Mouse (Mus musculus) embryonic stem cell, embryonic (primary cell): ENCODE data around the gene Ushbp1.

Source experiments
- CTCF ChIA-PET, 4 experiments: fragments of 300-600 bp in 2 of 4; fragments of 350-600 bp in 2 of 4; sonication (Branson Sonifier 250); formaldehyde crosslinking; loops; one replicate each; lab custom pipeline; 2022; ENCODE audit warnings: inconsistent platforms in 2 of 4; lab: Charles Lee
- POLR2A ChIA-PET, 4 experiments: fragments of 300-600 bp in 2 of 4; fragments of 350-600 bp in 2 of 4; sonication (Branson Sonifier 250); formaldehyde crosslinking; loops; one replicate each; lab custom pipeline; 2022; ENCODE audit warnings: antibody characterized with exemption in 4 of 4, inconsistent platforms in 1 of 4; lab: Charles Lee

The Ushbp1 gene

GRCm38 (mm10) chr8:71402446-71402964 is 6.9 kb upstream of the Ushbp1 start:
- ChIA-PET POLR2A (interaction anchor here in 3 of 4 experiments (0.6 to 7.9 kb wide), 11 partner anchors 10 to 133 kb away, joined by 3 to 96 read pairs (median 4); partner anchors contain the start of genes Ocel1 (in 1 of the 3) and Use1 (in 1 of the 3)), CTCF (interaction anchor here in 3 of 4 experiments (0.6 to 1.7 kb wide), 4 partner anchors 24 to 758 kb away, joined by 3 to 5 read pairs (median 4); partner anchors contain the start of gene Ocel1 (in 1 of the 3))

DNA sequence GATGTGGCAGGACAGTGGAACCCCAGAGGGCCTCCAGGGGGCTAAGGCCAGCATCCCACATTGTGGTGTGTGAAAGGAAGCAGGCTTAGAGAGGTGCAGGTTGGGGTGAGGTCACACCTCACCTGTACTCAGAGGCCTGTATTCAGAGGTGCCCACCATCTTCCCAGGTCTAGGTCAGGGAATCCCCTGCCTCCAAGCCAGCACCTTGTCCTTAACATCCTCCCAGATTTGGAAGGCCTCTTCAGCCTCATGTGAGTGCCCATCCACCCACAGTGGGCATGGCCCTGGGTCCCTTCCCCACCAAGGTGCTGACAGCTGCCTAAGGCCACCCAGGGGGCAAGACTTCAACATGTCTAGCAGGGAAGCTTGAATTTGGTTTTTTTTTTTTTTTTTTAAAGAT is 5.9 kb upstream of the Ushbp1 start:
- CTCF ChIA-PET: no interaction called here
- POLR2A ChIA-PET: interaction anchor here in 2 of 4 experiments (5.2 to 7.9 kb wide), 2 partner anchors 12 to 13 kb away, joined by 69 to 96 read pairs; no protein-coding TSS in a partner anchor

- ChIA-PET CTCF (no interaction called here), POLR2A (interaction anchor here in 3 of 4 experiments (0.5 to 2.2 kb wide), 5 partner anchors 13 to 117 kb away, joined by 3 to 8 read pairs (median 3); no protein-coding TSS in a partner anchor)
These were observed 5.2 kb upstream of the Ushbp1 start for GRCm38 (mm10) chr8:71400826-71401225.

- ChIA-PET POLR2A (interaction anchor here in 3 of 4 experiments (0.6 to 5.6 kb wide), 21 partner anchors 8 to 757 kb away, joined by 3 to 45 read pairs (median 7); partner anchors contain the start of genes Ankle1 (in 3 of the 3), Arrdc2 (in 1 of the 3), Map1s (in 1 of the 3) and Nr2f6 (in 1 of the 3)), CTCF (interaction anchor here in 3 of 4 experiments (0.8 to 2.8 kb wide), 4 partner anchors 8 to 13 kb away, joined by 3 to 20 read pairs (median 3); no protein-coding TSS in a partner anchor)
These were observed 2.1 kb upstream of the Ushbp1 start for GRCm38 (mm10) chr8:71397701-71398100.

DNA sequence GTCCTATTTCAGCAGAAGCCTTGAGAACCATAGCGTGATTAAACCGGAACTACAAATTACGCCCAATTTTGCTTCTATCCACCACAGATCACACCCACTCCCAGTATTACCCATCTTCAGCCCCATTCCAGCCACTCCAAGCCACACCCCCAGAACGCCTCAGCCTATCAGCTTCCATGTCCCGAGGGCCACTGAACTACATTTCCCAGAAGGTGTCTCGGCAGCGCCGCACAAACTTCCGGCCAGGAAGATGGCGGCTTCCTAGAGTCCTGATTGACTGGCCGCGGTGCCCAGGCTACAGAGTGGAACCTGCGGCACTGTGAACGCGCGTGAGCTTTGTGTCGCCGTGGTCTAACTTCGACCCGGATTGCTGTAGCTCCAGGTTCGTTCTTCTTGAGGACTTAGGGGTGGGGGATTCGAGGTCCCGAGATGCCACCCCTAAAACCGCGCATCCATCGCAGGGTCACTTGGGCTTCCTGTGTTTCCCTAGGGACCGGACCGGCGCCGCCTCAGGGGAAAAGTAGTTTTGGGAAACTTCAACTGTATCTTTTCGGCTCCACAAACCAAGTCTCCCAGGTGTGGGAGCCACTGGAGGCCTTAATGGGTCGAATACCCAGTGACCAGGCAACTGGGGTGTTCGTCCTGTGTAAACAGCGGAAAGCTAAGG is 1.2 kb upstream of the Ushbp1 start, which contains the start of gene Babam1:
Gene Babam1, plus strand, starts transcription at position 223 of the 667 bp plus-strand sequence.
- POLR2A ChIA-PET: interaction anchor here in 3 of 4 experiments (0.7 to 5.6 kb wide), 31 partner anchors 8 to 756 kb away, joined by 3 to 45 read pairs (median 4); partner anchors contain the start of genes Ankle1 (in 3 of the 3), Rpl18a (in 2 of the 3), Arrdc2 (in 1 of the 3) and Colgalt1 (in 1 of the 3)
- CTCF ChIA-PET: interaction anchor here in 3 of 4 experiments (0.6 to 2.8 kb wide), 12 partner anchors 9 to 499 kb away, joined by 3 to 20 read pairs (median 3); partner anchors contain the start of genes Ankle1 (in 2 of the 3) and Nr2f6 (in 2 of the 3)

- CTCF ChIA-PET: interaction anchor here in 2 of 4 experiments (1.5 kb wide), 2 partner anchors 9 to 10 kb away, joined by 3 to 9 read pairs; no protein-coding TSS in a partner anchor
- POLR2A ChIA-PET: interaction anchor here in 3 of 4 experiments (1.0 to 11.9 kb wide), 8 partner anchors 9 to 603 kb away, joined by 3 to 96 read pairs (median 4); partner anchors contain the start of genes Ankle1 (in 3 of the 3), Haus8 (in 1 of the 3) and Myo9b (in 1 of the 3)
These were observed 531 bp downstream of the Ushbp1 start for GRCm38 (mm10) chr8:71395071-71395470.

- ChIA-PET CTCF (interaction anchor here in 2 of 4 experiments (1.5 kb wide), 2 partner anchors 9 kb away, joined by 3 to 9 read pairs; no protein-coding TSS in a partner anchor), POLR2A (interaction anchor here in 3 of 4 experiments (1.0 to 11.9 kb wide), 9 partner anchors 9 to 602 kb away, joined by 3 to 96 read pairs (median 3); partner anchors contain the start of genes Ankle1 (in 3 of the 3), Haus8 (in 1 of the 3) and Myo9b (in 1 of the 3))
These were observed 1.1 kb downstream of the Ushbp1 start for GRCm38 (mm10) chr8:71394481-71394880.

DNA sequence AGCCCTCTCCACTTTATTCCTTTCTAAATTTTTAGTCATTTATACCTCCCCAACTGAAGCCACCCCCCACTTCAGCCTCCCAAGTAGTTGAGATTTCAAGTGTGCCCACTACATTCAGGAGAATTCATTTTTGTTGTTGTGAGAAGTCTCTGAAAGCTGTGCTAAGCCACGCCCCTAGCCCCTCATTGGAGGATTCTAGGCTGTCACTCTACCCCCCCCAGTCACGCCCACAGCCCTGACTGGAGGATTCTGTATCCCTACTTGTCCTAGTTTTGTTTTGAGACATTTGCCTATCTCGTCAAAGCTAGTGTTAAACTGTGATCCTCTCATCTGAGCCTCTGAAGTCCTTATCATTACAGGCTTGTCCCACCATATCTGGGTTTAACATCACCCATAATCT is 2.7 kb downstream of the Ushbp1 start:
- ChIA-PET POLR2A (interaction anchor here in 3 of 4 experiments (0.6 to 11.9 kb wide), 11 partner anchors 11 to 502 kb away, joined by 3 to 96 read pairs (median 4); partner anchors contain the start of genes Ankle1 (in 2 of the 3), Colgalt1 (in 1 of the 3), Nr2f6 (in 1 of the 3) and Ocel1 (in 1 of the 3)), CTCF (interaction anchor here in 2 of 4 experiments (0.8 to 0.9 kb wide), 2 partner anchors 14 to 21 kb away, joined by 3 read pairs; no protein-coding TSS in a partner anchor)

DNA sequence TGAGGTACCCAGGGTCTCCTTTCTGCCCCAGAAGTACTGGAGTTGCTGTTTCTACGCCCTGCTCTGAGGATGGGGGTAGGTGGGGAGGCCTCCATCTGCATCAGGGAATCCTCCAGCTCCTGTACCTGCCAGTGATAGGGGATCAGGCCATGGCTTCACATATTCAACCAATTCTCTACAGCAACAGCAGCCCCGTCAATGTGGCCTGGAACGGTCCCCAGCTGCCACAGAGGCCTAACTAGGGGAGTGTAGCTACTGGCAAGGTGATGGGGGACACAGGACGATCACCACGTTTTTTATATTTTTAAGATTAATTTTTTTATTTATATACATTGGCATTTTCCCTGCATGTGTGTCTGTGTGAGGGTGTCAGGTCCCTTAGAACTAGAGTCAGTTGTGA is 3.2 kb downstream of the Ushbp1 start:
- ChIA-PET POLR2A (interaction anchor here in 3 of 4 experiments (0.6 to 11.9 kb wide), 9 partner anchors 11 to 501 kb away, joined by 3 to 96 read pairs (median 5); partner anchors contain the start of genes Ankle1 (in 2 of the 3), Nr2f6 (in 1 of the 3) and Ocel1 (in 1 of the 3)), CTCF (interaction anchor here in 1 of 4 experiments (0.9 kb wide), 1 partner anchor 14 kb away, joined by 3 read pairs; no protein-coding TSS in a partner anchor)

DNA sequence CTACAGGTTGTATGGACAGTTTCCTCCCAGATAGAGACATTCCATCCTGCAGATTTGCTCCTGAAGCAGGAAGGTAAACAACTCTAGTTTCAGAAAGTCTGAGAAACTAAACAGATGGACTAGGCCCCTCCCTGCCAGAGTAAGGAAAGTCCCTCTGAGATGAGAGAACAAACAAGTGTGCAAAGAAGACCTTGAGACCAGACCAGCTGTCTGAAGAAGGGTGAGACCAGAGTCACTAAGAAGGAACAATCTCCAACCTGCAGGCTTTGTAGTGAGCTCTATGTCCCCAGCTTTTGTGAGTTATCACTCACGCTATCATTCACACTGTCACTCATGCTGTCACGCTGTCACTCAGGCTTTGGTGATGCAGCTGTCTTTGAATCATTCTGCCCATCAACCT is 3.9 kb downstream of the Ushbp1 start:
- POLR2A ChIA-PET: interaction anchor here in 3 of 4 experiments (0.5 to 11.9 kb wide), 10 partner anchors 9 to 698 kb away, joined by 3 to 96 read pairs (median 6); partner anchors contain the start of genes Ankle1 (in 3 of the 3), Haus8 (in 1 of the 3), Myo9b (in 1 of the 3) and Nr2f6 (in 1 of the 3)
- CTCF ChIA-PET: interaction anchor here in 2 of 4 experiments (0.5 to 1.6 kb wide), 3 partner anchors 9 to 127 kb away, joined by 3 to 5 read pairs (median 4); no protein-coding TSS in a partner anchor

GRCm38 (mm10) chr8:71388267-71388666 is 7.3 kb downstream of the Ushbp1 start:
- CTCF ChIA-PET: interaction anchor here in 1 of 4 experiments (1.0 kb wide), 1 partner anchor 17 kb away, joined by 5 read pairs; the partner anchor contains the start of gene Ankle1
- POLR2A ChIA-PET: interaction anchor here in 3 of 4 experiments (0.6 to 11.9 kb wide), 17 partner anchors 9 to 182 kb away, joined by 3 to 96 read pairs (median 4); partner anchors contain the start of genes Ankle1 (in 2 of the 3), Babam1 (in 2 of the 3), Ocel1 (in 2 of the 3) and Use1 (in 2 of the 3)

GRCm38 (mm10) chr8:71385212-71385835 is 10.3 kb downstream of the Ushbp1 start:
- POLR2A ChIA-PET: interaction anchor here (0.5 to 11.9 kb wide), 40 partner anchors 10 to 687 kb away, joined by 3 to 96 read pairs (median 5); partner anchors contain the start of genes Ankle1 (in 3 of the 4), Babam1 (in 3 of the 4), Jund (in 2 of the 4) and Myo9b (in 2 of the 4)
- CTCF ChIA-PET: interaction anchor here (0.5 to 2.5 kb wide), 31 partner anchors 9 to 622 kb away, joined by 3 to 25 read pairs (median 4); partner anchors contain the start of genes Babam1 (in 2 of the 4), Mrpl34 (in 2 of the 4), Ocel1 (in 2 of the 4) and Abhd8 (in 1 of the 4)

GRCm38 (mm10) chr8:71383860-71384259 is 11.7 kb downstream of the Ushbp1 start:
- ChIA-PET CTCF (interaction anchor here in 2 of 4 experiments (0.7 to 2.1 kb wide), 2 partner anchors 13 to 19 kb away, joined by 4 to 20 read pairs; partner anchors contain the start of gene Babam1 (in 1 of the 2)), POLR2A (interaction anchor here in 2 of 4 experiments (0.9 to 11.9 kb wide), 10 partner anchors 8 to 117 kb away, joined by 3 to 96 read pairs (median 30); partner anchors contain the start of genes Ankle1 (in 2 of the 2), Babam1 (in 2 of the 2), Ushbp1 (in 2 of the 2) and Ocel1 (in 1 of the 2))

DNA sequence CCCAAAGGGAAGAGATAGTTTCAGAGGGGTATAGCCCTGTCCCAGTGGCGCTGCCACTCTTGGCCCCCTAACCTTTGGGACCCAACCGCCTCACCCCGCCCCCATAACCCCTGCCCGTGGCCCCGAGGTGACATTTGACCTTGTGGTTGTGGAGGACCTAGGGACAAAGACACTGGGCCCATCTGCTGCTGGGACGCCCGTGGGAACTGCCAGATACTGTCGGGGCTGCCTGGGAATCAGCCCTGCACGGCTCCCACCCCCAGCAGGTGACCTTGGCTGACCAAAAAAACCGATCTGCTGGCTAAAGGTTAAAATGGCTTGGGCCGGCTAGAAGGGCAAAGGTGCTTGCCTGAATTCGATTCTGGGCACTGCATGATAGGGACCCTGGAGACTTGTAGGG is 12.2 kb downstream of the Ushbp1 start:
- POLR2A ChIA-PET: interaction anchor here in 2 of 4 experiments (0.9 to 11.9 kb wide), 5 partner anchors 9 to 118 kb away, joined by 3 to 96 read pairs (median 41); partner anchors contain the start of genes Ankle1 (in 1 of the 2), Babam1 (in 1 of the 2), Ocel1 (in 1 of the 2) and Ushbp1 (in 1 of the 2)
- CTCF ChIA-PET: no interaction called here
